Mouse (Mus musculus): ENCODE measurements at regions not wholly inside any gene's neighbourhood (a gene's known extent, or its start where the extent isn't known, plus 50 kb on each side); places are given as distances from the start of the nearest gene placed in this dataset.

GRCm38 (mm10) chr3:33305756-33306155 lies 162.7 kb upstream of the Pex5l start:
- no peak for TF ChIP-seq CTCF (IDR thresholded peaks at IDR 0.05; ENCODE audit: low read depth, low read length)
- TF ChIP-seq POLR2A (IDR thresholded peaks at IDR 0.05; ENCODE audit: borderline replicate concordance, low read depth, low read length) = no peak
